18 mouse cellular contexts compared by ENCODE assay signal in genomic region chr1:189437126-189437525, GRCm38 (mm10). TPM values are rescaled to one million over a fixed set of nuclear protein-coding genes. Genes with fewer than 3 reads are reported as not detected.
"Had no signal": no experiment of that assay in that cellular context is flagged by ENCODE, and none has a peak within 500 bp of the region (broad histone marks: within the 10 kb centered on the region; RNA-seq: fewer than 3 reads in every experiment).

No protein-coding gene starts in this region.

- DNase-seq: retina, postnatal 1 day; right cerebral cortex, adult 18-20 months; right cerebral cortex, postnatal 14 days; right cerebral cortex, postnatal 25 days; right cerebral cortex, postnatal 4 days; spleen, adult 18-20 months; thymus, adult 18-20 months; thymus, adult 2 months; thymus, postnatal 14 days; thymus, postnatal 25 days; thymus, postnatal 36 days; thymus, postnatal 4 days had no signal

- H3K4me2 ChIP-seq: neural tube, embryonic 12.5 days; neural tube, embryonic 13.5 days; neural tube, embryonic 15.5 days; stomach, embryonic 15.5 days had no signal

- H3K4me3 ChIP-seq: neural tube, embryonic 12.5 days; neural tube, embryonic 13.5 days; neural tube, embryonic 15.5 days; stomach, embryonic 15.5 days had no signal

- H3K4me1 ChIP-seq: neural tube, embryonic 12.5 days; neural tube, embryonic 13.5 days; stomach, embryonic 15.5 days had no signal

- H3K27me3 ChIP-seq: neural tube, embryonic 12.5 days; neural tube, embryonic 13.5 days; neural tube, embryonic 15.5 days; stomach, embryonic 15.5 days had no signal

- H3K9me3 ChIP-seq: neural tube, embryonic 12.5 days; neural tube, embryonic 13.5 days; neural tube, embryonic 15.5 days; stomach, embryonic 15.5 days had no signal

- H3K9ac ChIP-seq: neural tube, embryonic 12.5 days; neural tube, embryonic 13.5 days; neural tube, embryonic 15.5 days; stomach, embryonic 15.5 days had no signal

- H3K27ac ChIP-seq: neural tube, embryonic 12.5 days; neural tube, embryonic 13.5 days; neural tube, embryonic 15.5 days; stomach, embryonic 15.5 days; stomach, postnatal 0 days had no signal

- H3K36me3 ChIP-seq: neural tube, embryonic 12.5 days; neural tube, embryonic 13.5 days; neural tube, embryonic 15.5 days; stomach, embryonic 15.5 days had no signal

RNA-seq across cellular contexts. Expression of gene Kcnk2, which starts 35.1 kb away (rescaled TPM):
- total RNA-seq: neutrophil, adult 5-6 weeks had no signal
